Mouse (Mus musculus): ENCODE data around the gene 2310039H08Rik.
A peak's percentile ranks its signal among the peaks of the same experiment; 100 is the strongest.
"Not testable (repeated sequence)": the region's sequence is repeated elsewhere in the genome, so short reads cannot be mapped to it uniquely, and the experiment has no call there.

The 2310039H08Rik gene

GRCm38 (mm10) chr17:46758753-46759152, 13.7 kb upstream of the 2310039H08Rik start:
- no peak for DNase-seq (ENCODE audit: low read depth, low spot score)

GRCm38 (mm10) chr17:46763544-46763943, 8.9 kb upstream of the 2310039H08Rik start, which contains the start of gene Ptcra:
TSS of gene Ptcra (minus strand) at chr17:46763712.
- no peak for DNase-seq (ENCODE audit: low read depth, low spot score)

DNA sequence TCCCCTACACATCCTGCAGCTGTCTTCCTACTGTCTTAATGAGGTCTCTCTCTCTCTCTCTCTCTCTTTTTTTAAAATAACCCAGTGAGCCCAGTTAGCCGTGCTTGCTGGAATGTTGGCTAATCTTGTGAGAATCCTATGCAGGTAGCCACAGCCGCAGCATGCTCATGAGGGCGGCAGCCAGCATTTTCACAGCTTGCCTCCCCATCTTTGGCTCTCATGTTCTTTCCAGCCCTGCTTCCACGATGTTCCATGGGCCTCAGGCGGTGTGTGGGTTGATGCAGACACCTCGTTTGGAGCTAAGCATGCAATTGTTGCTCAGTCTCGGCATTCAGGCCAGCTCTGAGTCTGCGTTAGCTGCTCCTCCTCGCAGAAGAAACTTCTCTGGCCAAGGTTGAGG, 7.5 kb upstream of the 2310039H08Rik start:
- DNase-seq (ENCODE audit: low read depth, low spot score) = not testable (repeated sequence)

- no peak for DNase-seq (ENCODE audit: low read depth, low spot score)
These were observed 4.6 kb upstream of the 2310039H08Rik start for GRCm38 (mm10) chr17:46767868-46768267.

DNA sequence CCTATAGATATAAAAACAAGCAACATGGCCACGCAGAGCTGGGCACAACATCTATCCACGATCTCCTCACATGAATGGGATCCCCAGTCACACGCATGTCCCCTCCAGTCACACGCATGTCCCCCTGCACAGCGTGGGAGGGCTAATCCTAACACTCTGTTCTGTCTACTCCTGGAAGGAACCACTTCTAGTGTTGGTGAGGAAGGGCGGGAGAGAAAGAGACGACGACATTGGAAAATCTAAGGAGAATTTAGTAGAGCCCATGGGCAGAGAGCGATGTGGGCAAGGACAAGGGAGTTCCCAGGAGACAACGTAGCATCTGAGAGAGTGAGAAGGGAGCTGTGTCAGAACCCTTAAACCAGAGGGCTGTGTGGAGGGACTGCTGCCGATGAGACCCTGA, 1.9 kb upstream of the 2310039H08Rik start:
- DNase-seq (ENCODE audit: low read depth, low spot score) = no peak

GRCm38 (mm10) chr17:46771025-46771424, 1.4 kb upstream of the 2310039H08Rik start:
- DNase-seq (ENCODE audit: low read depth, low spot score) = no peak

DNA sequence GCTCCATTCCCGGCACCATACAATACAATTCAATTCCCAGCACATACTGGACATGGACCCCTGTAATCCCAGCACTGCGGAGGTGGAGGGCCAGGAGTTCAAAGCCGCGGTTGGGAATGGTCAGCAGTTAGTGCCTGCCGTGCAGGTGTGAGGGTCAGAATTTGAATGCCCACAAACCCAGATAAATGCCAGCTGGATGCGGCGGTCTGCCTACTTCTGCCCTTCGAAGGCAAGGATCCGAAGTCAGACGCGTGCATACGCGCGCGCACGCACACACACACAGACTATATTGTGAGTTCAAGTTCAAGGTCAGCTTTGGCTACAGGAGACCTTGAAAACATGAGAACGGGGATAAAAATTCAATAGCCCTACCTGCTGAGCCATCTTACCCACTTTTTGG, 819 bp upstream of the 2310039H08Rik start:
- no peak for DNase-seq (ENCODE audit: low read depth, low spot score)

DNA sequence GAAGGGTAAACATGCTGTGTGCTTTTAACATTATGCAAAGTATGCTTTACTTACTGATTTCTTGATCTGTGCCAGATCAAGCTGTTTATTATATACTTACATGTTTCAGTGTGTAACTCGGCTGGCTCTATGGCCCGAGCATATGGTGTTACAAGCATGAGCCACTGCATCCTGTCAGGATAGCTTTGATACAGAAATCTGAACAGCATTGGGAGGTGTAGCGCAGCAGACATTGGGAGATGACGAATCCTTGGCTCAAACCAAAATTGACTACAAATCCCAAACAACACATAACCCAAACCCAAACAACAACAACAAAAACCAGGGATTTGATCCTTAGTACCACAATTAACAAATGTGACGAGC, 414 bp upstream of the 2310039H08Rik start:
- peak; percentile 17 for DNase-seq (ENCODE audit: low read depth, low spot score)

- peak; percentile 18 for DNase-seq (ENCODE audit: low read depth, low spot score)
These were observed 1.1 kb downstream of the 2310039H08Rik start for GRCm38 (mm10) chr17:46773278-46774130.

DNA sequence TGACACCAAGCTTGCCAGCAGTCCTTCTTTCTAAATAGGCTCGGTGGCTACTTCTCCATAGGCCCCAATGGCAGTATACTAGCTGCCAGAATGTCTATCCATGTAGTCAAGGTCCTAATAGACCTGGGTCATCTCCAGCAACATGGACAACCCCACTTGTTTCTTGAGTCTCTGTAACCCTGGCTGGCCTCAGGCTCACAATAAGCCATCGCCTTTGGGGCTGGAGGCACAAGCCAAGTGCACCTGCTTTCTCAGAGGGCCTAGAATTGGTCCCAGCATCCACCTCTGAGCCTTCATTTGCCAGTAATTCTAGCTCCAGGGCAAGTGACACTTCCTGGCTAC, 1.7 kb downstream of the 2310039H08Rik start:
- DNase-seq (ENCODE audit: low read depth, low spot score) = no peak

DNA sequence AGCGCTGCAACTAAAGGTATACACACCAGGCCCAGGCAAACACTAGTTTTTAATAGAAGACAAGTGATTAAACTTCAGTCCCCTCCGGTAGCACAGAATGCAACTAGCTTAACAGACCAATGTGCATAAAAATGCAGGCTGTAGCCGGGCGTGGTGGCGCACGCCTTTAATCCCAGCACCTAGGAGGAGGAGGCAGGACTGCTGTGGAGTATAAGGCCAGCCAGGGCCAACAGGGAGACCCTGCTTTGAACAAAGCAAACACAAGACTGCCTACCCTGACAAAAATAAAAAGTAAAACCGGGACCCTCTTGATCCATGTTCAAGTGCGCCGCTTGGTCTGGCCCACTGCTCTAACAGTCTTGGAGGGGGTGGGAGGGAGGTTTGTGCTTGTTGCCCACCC, 2.6 kb downstream of the 2310039H08Rik start:
- DNase-seq (ENCODE audit: low read depth, low spot score) = no peak

- DNase-seq (ENCODE audit: low read depth, low spot score) = no peak
These were observed 3.7 kb downstream of the 2310039H08Rik start for GRCm38 (mm10) chr17:46776087-46776486.

GRCm38 (mm10) chr17:46781876-46782275, 9.4 kb downstream of the 2310039H08Rik start:
- no peak for DNase-seq (ENCODE audit: low read depth, low spot score)

- DNase-seq (ENCODE audit: low read depth, low spot score) = peak; percentile 91
These were observed 10.1 kb downstream of the 2310039H08Rik start, which contains the start of gene Rpl7l1 for GRCm38 (mm10) chr17:46782341-46783221. TSS of gene Rpl7l1 (minus strand) at chr17:46782672.

DNA sequence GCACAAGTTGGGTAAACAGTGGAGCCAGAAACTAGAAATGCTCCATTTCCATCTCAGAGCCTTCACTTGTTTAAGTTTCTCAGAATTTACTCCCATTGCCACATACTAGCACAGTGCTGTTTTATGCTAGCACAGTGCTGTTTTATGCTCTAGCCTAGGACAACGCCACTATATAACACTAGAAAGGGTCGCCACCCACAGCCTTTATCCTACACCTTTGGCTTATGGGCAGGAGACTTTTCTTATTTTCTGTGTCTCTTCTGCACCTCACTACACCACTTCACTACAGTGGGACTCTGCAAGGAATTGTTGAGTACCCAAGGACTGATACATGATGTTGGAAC, 10.8 kb downstream of the 2310039H08Rik start:
- DNase-seq (ENCODE audit: low read depth, low spot score) = no peak

DNA sequence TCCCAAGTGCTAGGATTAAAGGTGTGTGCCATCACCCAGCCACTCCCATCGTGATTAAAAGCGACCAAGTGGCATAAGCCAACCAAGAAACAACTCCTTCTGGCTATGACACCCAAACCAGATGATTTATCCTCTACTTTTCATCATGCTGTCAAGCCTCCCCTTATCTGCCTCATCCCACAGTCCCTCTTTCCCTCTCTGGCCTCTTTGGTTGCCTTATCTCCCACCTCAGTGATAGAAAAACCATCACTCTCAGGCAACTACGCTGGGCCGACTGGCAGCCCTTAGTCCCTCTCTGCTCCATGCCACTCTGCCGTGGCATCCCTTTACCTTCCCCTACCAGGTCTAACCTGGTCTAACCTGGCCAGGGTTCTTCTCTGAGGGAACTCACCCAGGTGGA, 14.5 kb downstream of the 2310039H08Rik start:
- DNase-seq (ENCODE audit: low read depth, low spot score) = no peak

- not testable (repeated sequence) for DNase-seq (ENCODE audit: low read depth, low spot score)
These were observed 15.5 kb downstream of the 2310039H08Rik start for GRCm38 (mm10) chr17:46787974-46788373.

DNA sequence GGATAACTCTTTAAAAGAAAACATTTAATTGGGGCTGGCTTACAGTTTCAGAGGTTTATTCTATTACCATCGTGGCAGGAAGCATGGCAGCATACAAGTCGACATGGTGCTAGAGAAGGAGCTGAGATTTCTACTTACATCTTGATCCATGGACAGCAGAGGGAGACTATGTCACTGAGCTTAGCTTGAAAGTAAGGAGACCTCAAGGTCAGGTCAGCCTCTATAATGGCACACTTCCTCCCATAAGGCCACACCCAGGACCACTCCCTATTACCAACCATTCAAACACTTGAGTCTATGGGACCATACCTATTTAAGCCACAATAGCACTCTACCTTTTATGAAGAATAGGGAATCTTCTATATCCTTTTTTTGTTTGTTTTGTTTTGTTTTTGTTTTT, 20.5 kb downstream of the 2310039H08Rik start:
- no peak for DNase-seq (ENCODE audit: low read depth, low spot score)

DNA sequence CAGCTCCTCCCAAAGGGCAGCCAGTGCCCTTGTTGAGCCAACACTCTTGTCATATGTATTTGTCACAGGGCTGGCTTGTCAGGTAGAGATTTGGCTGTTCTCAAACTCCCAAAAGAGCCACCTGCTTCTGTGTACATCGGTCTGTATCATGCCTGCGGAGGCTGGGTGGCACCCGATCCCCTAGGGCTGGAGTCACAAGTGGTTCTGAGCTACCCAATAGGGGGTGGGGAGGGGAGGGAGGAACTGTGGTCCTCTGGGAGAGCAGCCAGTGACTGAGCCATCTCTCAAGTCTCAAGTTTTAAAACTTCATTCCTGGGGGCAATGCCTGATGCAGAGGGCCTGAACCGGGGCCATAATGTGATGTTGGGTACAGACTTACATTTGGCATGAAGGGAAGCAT, 24.3 kb downstream of the 2310039H08Rik start:
- no peak for DNase-seq (ENCODE audit: low read depth, low spot score)

DNA sequence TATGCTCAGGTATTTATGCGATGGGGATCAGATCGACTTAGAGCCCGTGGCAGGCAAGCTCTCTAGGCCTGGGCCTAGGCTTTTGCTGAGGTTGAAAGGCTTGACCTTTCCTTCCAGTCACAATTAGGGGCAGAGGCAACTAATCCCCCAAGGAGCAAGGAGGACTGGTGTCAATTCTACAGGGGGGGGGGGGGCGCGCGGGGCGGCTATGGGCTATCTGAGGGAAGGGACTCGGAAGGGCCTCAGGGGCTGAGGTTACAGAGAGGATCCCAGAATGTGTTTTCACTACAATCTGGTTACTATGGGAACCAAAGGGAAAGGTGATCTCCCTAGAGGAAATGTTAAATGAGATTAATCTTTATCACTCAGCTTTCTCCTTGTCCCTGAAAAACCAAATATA, 25.0 kb downstream of the 2310039H08Rik start:
- DNase-seq (ENCODE audit: low read depth, low spot score) = no peak

- DNase-seq (ENCODE audit: low read depth, low spot score) = no peak
These were observed 27.2 kb downstream of the 2310039H08Rik start for GRCm38 (mm10) chr17:46799680-46800079.

DNA sequence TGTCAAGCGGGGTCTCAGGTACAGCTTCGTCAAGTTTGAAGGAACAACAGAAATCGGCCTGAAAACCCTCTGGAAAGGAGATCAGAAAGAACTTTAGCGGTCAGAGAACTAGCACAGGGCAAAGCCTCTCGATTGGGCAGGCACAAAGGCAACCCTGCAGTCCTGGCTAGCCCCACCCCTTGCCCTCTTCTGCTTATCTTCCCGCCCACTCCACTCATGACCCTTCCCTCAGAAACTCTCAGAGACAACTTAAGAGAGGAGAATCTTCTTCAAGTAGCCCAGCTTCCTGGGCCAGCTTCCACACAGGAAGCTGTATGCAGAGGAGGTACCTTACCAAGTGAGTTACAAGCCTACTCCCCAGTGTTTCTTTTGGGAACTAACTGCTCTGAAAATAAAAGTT, 29.3 kb downstream of the 2310039H08Rik start:
- no peak for DNase-seq (ENCODE audit: low read depth, low spot score)

- no peak for DNase-seq (ENCODE audit: low read depth, low spot score)
These were observed 35.9 kb downstream of the 2310039H08Rik start for GRCm38 (mm10) chr17:46808376-46808775.
